Mouse (Mus musculus): Measurements from ENCODE around the gene Casc3. TPM values are rescaled to one million over a fixed set of nuclear protein-coding genes. Genes with fewer than 3 reads are reported as not detected.
A peak's percentile ranks its signal among the peaks of the same experiment; 100 is the strongest.

The Casc3 gene
- polyA plus RNA-seq (2015; fragmentation: Nextera tagmentation; extraction: Ambion mirVana), result 55.1 and 57.7 TPM in 2 replicates

- Histone ChIP-seq H3K27ac (replicated peaks) (no peak within 1 kb of the TSS), H3K9ac (no peak within 1 kb of the TSS), H3K27me3 (no peaks in the 10 kb centered on the region), H3K36me3 (peaks cover 85% of the 10 kb centered on the region), H3K4me3 (no peak within 1 kb of the TSS), H3K4me1 (replicated peaks) (peaks cover 19% of the 10 kb centered on the region), H3K9me3 (no peaks in the 10 kb centered on the region), H3K4me2 (no peak within 1 kb of the TSS)
- no peak for ATAC-seq (ENCODE audit: low read depth)
- 97% methylated on average over 5 of the region's 5 CpGs for WGBS
Observed at GRCm38 (mm10) chr11:98804605-98805004, at the start of gene Casc3. Gene Casc3 (plus strand): TSS chr11:98804905.

- no peak overlapping the region for H3K4me3 ChIP-seq
- no peaks in the 10 kb centered on the region for H3K27me3 ChIP-seq
- no peak overlapping the region for H3K4me2 ChIP-seq
- WGBS, result 93% methylated on average over 6 of the region's 6 CpGs
- peaks cover 44% of the 10 kb centered on the region for H3K4me1 ChIP-seq (replicated peaks)
- ATAC-seq (ENCODE audit: low read depth), result no peak
- no peak overlapping the region for H3K9ac ChIP-seq
- H3K36me3 ChIP-seq, result peaks cover 68% of the 10 kb centered on the region
- no peaks in the 10 kb centered on the region for H3K9me3 ChIP-seq
- H3K27ac ChIP-seq (replicated peaks), result no peak overlapping the region
Observed at GRCm38 (mm10) chr11:98755726-98756380, 48.9 kb upstream of the Casc3 start.

DNA sequence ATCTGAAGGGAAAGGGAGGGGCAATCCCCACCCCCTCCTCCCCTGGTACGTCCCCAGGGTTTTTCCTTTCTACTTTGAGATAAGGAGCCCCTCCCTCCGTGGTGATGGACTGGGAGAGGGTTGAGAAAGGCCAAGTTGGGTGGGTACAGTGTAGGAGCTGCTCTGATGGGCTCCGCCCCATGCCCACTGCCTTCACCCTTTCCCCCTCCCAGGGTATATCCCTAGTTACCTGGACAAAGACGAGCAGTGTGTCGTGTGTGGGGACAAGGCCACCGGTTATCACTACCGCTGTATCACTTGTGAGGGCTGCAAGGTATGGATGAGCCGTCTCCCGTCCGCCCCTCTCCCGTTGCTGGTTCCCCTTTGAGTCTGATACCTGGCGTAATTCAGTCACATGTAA is 48.0 kb upstream of the Casc3 start:
- ATAC-seq (ENCODE audit: low read depth), result no peak
- H3K4me3 ChIP-seq, result no peak overlapping the region
- H3K9ac ChIP-seq, result peak overlapping the region; percentile 17; the same call in 1 of the 2 replicates
- peaks cover 76% of the 10 kb centered on the region for H3K36me3 ChIP-seq
- no peak overlapping the region for H3K27ac ChIP-seq (replicated peaks)
- H3K4me1 ChIP-seq (replicated peaks), result peaks cover 36% of the 10 kb centered on the region
- no peak overlapping the region for H3K4me2 ChIP-seq
- 91% methylated on average over 12 of the region's 12 CpGs for WGBS
- H3K9me3 ChIP-seq, result no peaks in the 10 kb centered on the region
- no peaks in the 10 kb centered on the region for H3K27me3 ChIP-seq

GRCm38 (mm10) chr11:98761939-98762338 is 42.8 kb upstream of the Casc3 start:
- Histone ChIP-seq H3K36me3 (peaks cover 82% of the 10 kb centered on the region), H3K9me3 (no peaks in the 10 kb centered on the region), H3K27ac (replicated peaks) (no peak overlapping the region), H3K4me3 (no peak overlapping the region), H3K9ac (no peak overlapping the region), H3K27me3 (no peaks in the 10 kb centered on the region), H3K4me1 (replicated peaks) (peaks cover 25% of the 10 kb centered on the region), H3K4me2 (no peak overlapping the region)
- 94% methylated on average over 4 of the region's 4 CpGs for WGBS
- no peak for ATAC-seq (ENCODE audit: low read depth)

- H3K27ac ChIP-seq (replicated peaks), result no peak overlapping the region
- 71% methylated on average over 17 of the region's 17 CpGs for WGBS
- H3K4me1 ChIP-seq (replicated peaks), result peaks cover 35% of the 10 kb centered on the region
- no peaks in the 10 kb centered on the region for H3K27me3 ChIP-seq
- no peaks in the 10 kb centered on the region for H3K9me3 ChIP-seq
- no peak overlapping the region for H3K4me2 ChIP-seq
- H3K9ac ChIP-seq, result no peak overlapping the region
- ATAC-seq (ENCODE audit: low read depth), result no peak
- peaks cover 73% of the 10 kb centered on the region for H3K36me3 ChIP-seq
- no peak overlapping the region for H3K4me3 ChIP-seq
Observed at GRCm38 (mm10) chr11:98762756-98763501, 41.8 kb upstream of the Casc3 start.

GRCm38 (mm10) chr11:98763502-98763861 is 41.2 kb upstream of the Casc3 start:
- no peak overlapping the region for H3K4me2 ChIP-seq
- no peaks in the 10 kb centered on the region for H3K27me3 ChIP-seq
- ATAC-seq (ENCODE audit: low read depth), result no peak
- no peak overlapping the region for H3K4me3 ChIP-seq
- H3K36me3 ChIP-seq, result peaks cover 74% of the 10 kb centered on the region
- no peak overlapping the region for H3K9ac ChIP-seq
- no peaks in the 10 kb centered on the region for H3K9me3 ChIP-seq
- WGBS, result 86% methylated on average over 8 of the region's 8 CpGs
- H3K4me1 ChIP-seq (replicated peaks), result peaks cover 41% of the 10 kb centered on the region
- no peak overlapping the region for H3K27ac ChIP-seq (replicated peaks)

DNA sequence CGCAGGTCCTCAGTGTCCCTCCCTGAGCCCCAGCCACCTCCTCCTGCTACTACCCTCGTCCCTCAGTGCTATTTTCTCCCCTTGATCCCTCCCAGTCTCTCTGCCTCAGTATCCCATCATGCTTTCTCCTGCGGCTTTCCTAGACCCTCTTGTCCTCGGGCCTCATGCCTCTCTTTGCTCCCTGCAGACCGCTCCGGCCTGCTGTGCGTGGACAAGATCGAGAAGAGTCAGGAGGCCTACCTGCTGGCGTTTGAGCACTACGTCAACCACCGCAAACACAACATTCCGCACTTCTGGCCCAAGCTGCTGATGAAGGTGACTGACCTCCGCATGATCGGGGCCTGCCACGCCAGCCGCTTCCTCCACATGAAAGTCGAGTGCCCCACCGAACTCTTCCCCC is 40.6 kb upstream of the Casc3 start:
- peaks cover 47% of the 10 kb centered on the region for H3K4me1 ChIP-seq (replicated peaks)
- no peaks in the 10 kb centered on the region for H3K9me3 ChIP-seq
- H3K4me2 ChIP-seq, result no peak overlapping the region
- no peak overlapping the region for H3K27ac ChIP-seq (replicated peaks)
- H3K36me3 ChIP-seq, result peaks cover 74% of the 10 kb centered on the region
- no peaks in the 10 kb centered on the region for H3K27me3 ChIP-seq
- no peak overlapping the region for H3K4me3 ChIP-seq
- H3K9ac ChIP-seq, result no peak overlapping the region
- no peak for ATAC-seq (ENCODE audit: low read depth)
- 89% methylated on average over 18 of the region's 18 CpGs for WGBS

GRCm38 (mm10) chr11:98764746-98765145 is 40.0 kb upstream of the Casc3 start:
- Histone ChIP-seq H3K4me2 (no peak overlapping the region), H3K27ac (replicated peaks) (0 out of 2 replicates have a peak overlapping the region, but pooled peaks have one; percentile 28), H3K4me1 (replicated peaks) (peaks cover 51% of the 10 kb centered on the region), H3K4me3 (no peak overlapping the region), H3K36me3 (peaks cover 80% of the 10 kb centered on the region), H3K9ac (no peak overlapping the region), H3K9me3 (no peaks in the 10 kb centered on the region), H3K27me3 (no peaks in the 10 kb centered on the region)
- ATAC-seq (ENCODE audit: low read depth), result no peak

GRCm38 (mm10) chr11:98765421-98766309 is 39.0 kb upstream of the Casc3 start:
- Histone ChIP-seq H3K4me2 (no peak overlapping the region), H3K4me3 (no peak overlapping the region), H3K36me3 (peaks cover 80% of the 10 kb centered on the region), H3K27me3 (no peaks in the 10 kb centered on the region), H3K9ac (peak overlapping the region; percentile 39; the same call in 1 of the 2 replicates), H3K4me1 (replicated peaks) (peaks cover 51% of the 10 kb centered on the region), H3K9me3 (no peaks in the 10 kb centered on the region), H3K27ac (replicated peaks) (peak overlapping the region; percentile 86)
- peak; percentile 47 for ATAC-seq (ENCODE audit: low read depth)
- 38% methylated on average over 8 of the region's 9 CpGs for WGBS

DNA sequence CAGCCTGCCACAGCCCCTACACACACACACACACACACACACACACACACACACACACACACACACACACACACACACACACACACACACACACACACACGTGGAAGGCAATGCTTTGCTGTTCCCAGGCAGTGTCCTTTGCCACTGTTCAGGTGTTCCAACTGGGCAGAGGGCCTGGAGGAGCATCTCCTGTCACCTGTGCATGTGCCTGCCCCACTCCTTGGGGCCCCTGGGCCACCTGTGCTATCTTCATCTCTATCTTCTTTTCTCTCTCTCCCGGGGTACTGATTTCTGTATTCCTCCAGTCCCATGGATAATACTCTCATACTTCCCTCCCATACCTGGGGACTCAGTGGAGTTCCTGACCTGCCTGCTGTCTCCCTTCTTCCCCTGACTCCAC is 38.4 kb upstream of the Casc3 start:
- no peak overlapping the region for H3K4me3 ChIP-seq
- peaks cover 51% of the 10 kb centered on the region for H3K4me1 ChIP-seq (replicated peaks)
- no peak overlapping the region for H3K4me2 ChIP-seq
- no peaks in the 10 kb centered on the region for H3K9me3 ChIP-seq
- 35% methylated on average over 2 of the region's 2 CpGs for WGBS
- peak overlapping the region; percentile 86 for H3K27ac ChIP-seq (replicated peaks)
- H3K36me3 ChIP-seq, result peaks cover 80% of the 10 kb centered on the region
- peak overlapping the region; percentile 26; the same call in 1 of the 2 replicates for H3K9ac ChIP-seq
- no peaks in the 10 kb centered on the region for H3K27me3 ChIP-seq
- no peak for ATAC-seq (ENCODE audit: low read depth)

- peak; percentile 36; the same call in 1 of the 2 replicates for ATAC-seq (ENCODE audit: low read depth)
- 27% methylated on average over 5 of the region's 5 CpGs for WGBS
- Histone ChIP-seq H3K27me3 (no peaks in the 10 kb centered on the region), H3K4me2 (0 out of 2 replicates have a peak overlapping the region, but pooled peaks have one; percentile 3), H3K27ac (replicated peaks) (peak overlapping the region; percentile 86), H3K36me3 (peaks cover 78% of the 10 kb centered on the region), H3K9me3 (no peaks in the 10 kb centered on the region), H3K4me3 (no peak overlapping the region), H3K9ac (peak overlapping the region; percentile 48), H3K4me1 (replicated peaks) (peaks cover 51% of the 10 kb centered on the region)
Observed at GRCm38 (mm10) chr11:98766816-98767215, 37.9 kb upstream of the Casc3 start.

DNA sequence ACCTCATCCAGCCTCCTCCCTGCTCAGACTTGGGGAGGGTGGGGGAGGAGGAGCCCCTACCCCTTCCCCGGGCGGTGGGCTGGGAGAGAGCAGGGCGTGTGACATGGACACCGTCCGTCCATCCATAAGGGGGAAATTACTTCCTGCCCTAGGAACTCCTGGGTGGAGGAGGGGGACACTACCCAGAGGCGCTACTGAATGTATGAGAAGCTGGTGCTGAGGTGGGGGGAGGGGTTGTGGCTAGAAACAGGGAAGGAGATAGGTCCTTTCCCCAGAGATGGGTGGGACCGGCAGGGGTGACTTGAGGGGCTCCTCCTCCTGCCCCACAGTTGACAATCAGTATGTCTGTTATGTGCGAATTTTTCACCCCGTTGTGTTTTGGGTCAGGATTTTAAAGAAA is 37.4 kb upstream of the Casc3 start:
- peak; percentile 25 for ATAC-seq (ENCODE audit: low read depth)
- H3K4me3 ChIP-seq, result no peak overlapping the region
- H3K36me3 ChIP-seq, result peaks cover 73% of the 10 kb centered on the region
- WGBS, result 14% methylated on average over 9 of the region's 9 CpGs
- no peaks in the 10 kb centered on the region for H3K27me3 ChIP-seq
- peaks cover 52% of the 10 kb centered on the region for H3K4me1 ChIP-seq (replicated peaks)
- H3K9ac ChIP-seq, result peak overlapping the region; percentile 48
- H3K4me2 ChIP-seq, result 0 out of 2 replicates have a peak overlapping the region, but pooled peaks have one; percentile 3
- no peaks in the 10 kb centered on the region for H3K9me3 ChIP-seq
- peak overlapping the region; percentile 86 for H3K27ac ChIP-seq (replicated peaks)

Measured in neural tube, embryonic 13.5 days (tissue).